Mouse (Mus musculus): Measurements from ENCODE around the gene Kif6. TPM values are rescaled to one million over a fixed set of nuclear protein-coding genes. Genes with fewer than 3 reads are reported as not detected.

Gene Kif6
- total RNA-seq, 2 experiments from 2014 or later, result 2.4 to 4.2 TPM

DNA sequence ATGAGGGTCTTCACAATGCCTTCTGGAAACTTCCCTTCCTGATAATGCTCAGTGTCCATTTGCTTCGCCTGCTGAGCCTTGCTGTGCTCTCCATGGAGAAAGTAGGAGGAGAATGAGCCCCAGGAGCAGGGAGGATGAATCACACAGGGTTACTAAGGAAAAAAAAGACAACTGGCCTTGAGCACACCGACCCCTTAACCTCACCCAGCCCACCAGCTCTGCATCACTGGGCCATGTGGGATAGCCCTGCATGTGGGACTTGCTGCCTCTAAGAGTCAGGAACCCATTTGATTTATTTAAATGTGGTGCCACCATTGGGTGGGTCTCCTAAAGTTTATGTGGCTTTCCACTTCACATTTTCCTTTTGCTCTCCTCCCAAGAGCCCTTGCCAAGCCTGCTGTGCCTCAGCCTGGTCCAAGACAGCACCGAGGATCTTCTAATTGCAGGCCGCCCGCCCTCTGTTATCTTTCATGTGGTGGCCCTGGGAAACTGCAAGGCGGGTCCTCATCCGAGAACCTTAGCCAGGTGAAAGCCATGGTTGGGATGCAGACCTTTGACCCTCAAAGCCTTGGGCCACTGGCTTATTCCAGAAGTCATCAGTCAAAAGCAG lies 210.0 kb downstream of the Kif6 start:
- DNase-seq, result no peak
- intact Hi-C loops (cut with DNase I), result no loop called here

DNA sequence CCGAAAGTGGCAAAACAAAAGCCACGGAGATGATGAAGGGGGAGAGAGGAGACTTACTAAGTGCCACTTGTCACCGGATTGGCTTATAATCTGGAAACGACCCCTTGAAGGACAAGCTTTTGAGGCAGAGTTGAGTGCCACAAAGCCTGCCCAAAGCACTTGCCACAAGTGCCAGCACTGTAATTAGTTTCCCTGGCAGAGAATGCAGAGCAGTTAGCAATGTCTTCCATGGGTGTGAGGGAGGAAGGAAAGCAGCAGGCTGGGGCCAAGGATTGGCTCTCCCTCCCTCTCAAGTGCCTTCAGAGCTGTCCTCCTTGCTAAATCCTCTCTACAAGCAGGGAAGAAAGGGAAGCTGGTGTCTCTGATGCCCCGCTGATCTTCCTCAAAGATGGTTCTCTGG lies 210.9 kb downstream of the Kif6 start:
- intact Hi-C loops (cut with DNase I), result no loop called here
- DNase-seq, result no peak

DNA sequence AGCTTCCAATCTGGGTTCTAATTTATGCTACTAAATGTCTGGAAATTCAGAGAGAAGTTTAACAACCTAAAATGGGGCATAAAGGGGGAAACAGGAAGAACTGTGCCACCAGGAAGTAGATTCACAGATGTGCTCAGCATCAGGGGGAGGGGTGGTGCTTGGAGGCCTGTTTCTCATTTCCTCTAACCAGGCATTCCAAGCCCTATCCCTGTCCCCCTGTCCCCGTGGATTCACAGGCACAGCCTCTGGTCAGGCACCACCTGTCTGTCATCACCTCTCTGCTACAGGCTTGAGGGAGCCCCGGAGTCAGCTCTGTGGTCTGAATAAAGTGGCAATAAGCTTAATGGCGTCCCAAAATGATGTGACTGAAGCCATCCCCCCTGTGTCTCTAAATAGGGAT lies 216.8 kb downstream of the Kif6 start:
- no peak for DNase-seq
- intact Hi-C loops (cut with DNase I), result no loop called here

DNA sequence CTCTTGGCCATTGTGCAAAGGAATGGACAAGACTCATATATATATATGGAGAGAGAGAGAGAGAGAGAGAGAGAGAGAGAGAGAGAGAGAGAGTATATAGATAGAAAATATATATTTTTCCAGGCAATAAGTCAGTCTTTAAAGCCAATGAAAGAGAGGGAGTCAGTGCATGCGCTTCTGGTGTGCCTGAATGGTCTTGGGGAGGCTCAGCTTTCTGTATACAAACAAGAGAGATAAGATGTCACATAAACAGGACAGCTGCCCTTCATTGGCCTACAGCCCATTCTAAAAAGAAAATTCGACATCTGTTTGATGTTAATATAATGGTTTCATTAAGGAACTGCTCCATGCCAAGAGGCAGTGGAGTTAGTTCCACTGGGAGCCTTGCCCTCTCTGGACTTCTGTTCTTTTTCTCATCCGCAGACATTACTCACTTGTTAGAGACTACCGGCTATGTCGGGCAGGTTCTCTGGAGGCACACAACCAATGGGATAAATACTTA lies 219.2 kb downstream of the Kif6 start:
- intact Hi-C loops (cut with DNase I), result no loop called here
- no peak for DNase-seq

DNA sequence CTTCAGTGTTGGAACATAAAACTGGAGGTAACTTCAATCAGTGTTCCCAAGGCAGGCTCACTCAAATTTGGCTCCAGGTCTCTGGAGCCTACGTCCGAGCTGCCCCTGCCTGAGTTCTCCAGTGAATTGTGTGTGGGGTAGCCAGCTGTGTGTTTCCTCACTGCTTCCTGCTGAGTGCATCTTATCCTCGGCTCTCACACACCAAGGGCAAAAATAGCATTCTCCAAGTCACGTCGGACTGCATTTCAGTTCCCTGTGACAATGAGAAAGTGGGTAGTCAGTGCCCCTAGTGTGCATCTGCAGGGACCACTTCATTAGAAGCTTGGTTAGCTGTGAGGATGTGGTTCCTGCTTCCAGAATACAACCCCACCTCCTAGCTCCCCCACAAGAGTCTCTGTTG lies 222.5 kb downstream of the Kif6 start:
- intact Hi-C loops (cut with DNase I), result no loop called here
- DNase-seq, result no peak

DNA sequence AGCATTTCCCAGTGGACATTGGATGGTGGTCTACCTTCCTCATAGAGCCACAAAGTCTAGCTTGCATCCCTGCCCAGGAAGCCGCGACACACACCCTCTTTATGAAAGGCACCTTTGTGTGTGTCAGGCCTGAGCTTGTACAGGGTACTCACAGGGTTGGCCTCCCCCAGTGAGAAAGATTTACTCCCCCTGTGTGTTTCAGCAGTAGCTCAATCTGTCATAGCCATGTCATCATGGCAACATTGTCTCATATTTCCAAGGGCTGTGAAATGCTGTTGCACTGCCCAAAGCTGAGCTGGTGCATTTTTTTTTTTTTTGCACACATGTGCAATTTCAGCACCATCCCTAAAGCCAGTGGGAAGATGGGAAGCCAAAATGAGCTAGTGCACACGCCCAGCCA lies 224.3 kb downstream of the Kif6 start:
- DNase-seq, result no peak
- intact Hi-C loops (cut with DNase I), result no loop called here

DNA sequence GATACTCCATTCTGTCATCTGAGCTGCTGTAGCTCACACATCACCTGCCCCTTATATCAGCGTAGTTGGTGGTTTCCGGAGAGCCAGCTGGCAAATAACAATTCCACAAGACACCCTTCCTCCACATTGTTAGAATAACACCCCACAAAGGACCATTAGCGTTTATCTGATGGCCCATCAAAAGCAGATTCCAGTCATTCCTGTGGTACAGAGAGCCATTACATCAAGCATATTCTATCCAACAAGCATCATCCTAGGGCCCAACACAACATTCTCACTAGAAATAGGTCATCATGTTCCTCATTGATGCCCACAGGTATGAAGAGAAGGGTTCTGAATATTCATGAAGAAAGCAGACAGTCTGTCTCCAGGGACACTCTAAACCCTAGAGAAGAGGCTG lies 236.3 kb downstream of the Kif6 start:
- DNase-seq, result no peak
- intact Hi-C loops (cut with DNase I), result loop anchor here (5.0 kb wide), 1 partner anchor 319 kb away; no protein-coding TSS in a partner anchor

DNA sequence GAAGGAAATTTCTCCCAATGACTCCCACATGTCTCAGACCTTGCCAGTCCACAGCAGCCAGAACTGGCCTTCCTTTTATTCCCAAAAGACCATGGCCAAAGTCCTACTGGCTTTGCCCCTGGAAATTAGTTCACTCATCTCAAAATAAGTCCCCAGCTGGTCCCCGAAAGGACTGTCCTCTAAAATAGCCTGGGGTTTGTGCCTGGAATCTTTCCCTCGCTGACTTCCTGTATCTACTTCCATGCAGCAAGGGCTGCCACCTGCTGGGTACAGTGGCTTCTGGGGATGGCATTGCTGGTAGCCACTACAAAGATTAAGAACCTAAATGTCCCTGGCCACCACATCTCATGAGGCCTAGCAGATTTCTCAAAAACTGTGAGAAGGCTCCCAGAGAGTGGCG lies 237.2 kb downstream of the Kif6 start:
- DNase-seq, result peak; percentile 31 to 54

DNA sequence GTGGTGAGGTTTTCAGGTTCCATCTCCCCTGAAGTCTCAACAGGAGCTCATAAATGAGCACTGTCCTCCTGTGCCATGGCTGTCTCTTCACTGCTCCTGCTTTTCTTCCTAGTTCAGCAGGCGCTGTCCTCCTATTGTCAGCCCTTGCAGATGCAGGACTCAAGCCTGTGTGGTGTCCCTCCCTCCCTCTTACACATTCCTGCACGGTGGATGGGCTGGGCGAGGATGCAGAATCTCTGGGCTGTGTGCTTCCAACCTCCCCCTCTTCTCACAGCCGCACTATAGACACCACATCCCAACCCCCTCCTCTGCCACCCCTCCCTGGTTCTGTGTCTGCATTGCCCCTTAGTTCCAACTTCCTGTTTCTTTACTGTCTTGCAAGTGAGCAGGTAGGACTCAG lies 240.8 kb downstream of the Kif6 start:
- intact Hi-C loops (cut with DNase I), result no loop called here

More for the DNA sequence above, 237.2 kb downstream of the Kif6 start:
- intact Hi-C loops (cut with DNase I), result loop anchor here (1.0 to 5.0 kb wide), 2 partner anchors 320 to 384 kb away; no protein-coding TSS in a partner anchor

DNA sequence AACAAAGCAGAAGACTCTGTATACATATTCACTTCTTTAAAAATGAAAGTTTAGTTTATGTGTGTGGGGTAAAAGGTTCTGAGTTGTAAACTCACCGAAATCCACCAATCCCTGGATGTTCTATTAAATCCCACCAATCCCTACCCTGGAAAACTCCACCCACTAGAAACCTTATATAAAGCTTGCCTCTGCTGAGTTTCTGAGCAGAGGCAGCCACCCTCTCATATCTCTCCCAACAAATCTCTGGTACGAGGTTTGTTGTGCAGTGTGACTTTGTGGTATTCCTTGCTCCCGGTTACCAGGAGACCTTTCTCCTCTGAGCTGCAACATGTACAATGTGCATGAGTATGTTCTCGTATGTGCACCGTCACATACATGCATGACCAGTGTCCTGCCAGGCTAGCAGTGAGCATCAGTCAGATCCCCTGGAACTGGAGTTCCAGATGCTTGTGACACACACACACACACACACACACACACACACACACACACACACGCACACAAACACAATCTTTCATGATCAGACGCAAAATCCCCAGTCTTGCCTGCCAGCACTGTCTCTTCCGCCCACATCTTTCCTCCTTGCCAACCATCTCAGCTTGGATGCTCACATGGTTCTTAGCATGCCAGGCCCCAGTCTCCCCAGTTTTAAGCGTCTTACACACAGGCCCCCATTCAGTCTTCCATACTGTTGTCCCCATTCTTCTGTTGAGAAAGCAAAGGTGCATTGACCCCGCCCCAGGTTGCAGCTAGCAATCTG lies 245.3 kb downstream of the Kif6 start:
- no peak for DNase-seq
- intact Hi-C loops (cut with DNase I), result no loop called here

More for the DNA sequence above, 240.8 kb downstream of the Kif6 start:
- no peak for DNase-seq

DNA sequence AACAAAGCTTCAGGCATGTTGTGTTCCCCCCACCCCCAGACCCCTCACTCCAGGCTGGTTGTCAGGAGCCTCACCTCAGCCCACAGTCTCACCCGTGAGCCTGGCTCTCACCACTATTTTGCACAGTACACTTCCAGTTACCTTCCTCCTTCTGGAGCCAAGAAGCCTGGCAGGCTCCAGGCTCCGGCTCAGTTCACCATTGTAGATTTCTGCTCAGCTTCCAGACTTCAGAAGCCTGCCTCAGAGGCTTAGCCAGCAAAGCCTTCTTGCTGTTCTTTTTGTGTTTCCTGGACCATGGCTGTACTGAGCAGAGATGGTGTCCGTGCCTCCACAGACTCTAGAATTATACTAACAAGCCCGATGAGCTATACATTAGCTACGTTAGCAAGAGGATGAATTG lies 248.7 kb downstream of the Kif6 start:
- intact Hi-C loops (cut with DNase I), result no loop called here
- DNase-seq, result no peak

DNA sequence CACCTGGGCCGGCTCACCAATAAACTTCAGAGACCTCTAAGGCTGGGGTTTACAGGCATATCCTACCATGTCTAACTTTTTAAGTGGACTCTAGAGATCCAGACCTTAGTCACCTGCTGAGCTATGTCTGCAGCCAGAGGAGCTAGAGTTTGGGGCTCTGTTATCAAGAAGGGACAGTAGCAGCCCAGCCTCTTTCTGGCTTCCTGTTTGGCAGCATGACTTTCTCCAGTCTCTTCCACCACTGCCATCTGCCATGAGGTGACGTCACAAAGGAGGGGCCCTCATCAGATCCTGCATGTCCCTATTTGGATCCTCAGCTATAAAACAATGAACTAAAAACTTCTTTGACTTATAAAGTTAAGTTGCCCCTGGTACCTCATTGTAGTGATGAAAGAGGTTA lies 250.7 kb downstream of the Kif6 start:
- DNase-seq, result no peak
- intact Hi-C loops (cut with DNase I), result no loop called here

DNA sequence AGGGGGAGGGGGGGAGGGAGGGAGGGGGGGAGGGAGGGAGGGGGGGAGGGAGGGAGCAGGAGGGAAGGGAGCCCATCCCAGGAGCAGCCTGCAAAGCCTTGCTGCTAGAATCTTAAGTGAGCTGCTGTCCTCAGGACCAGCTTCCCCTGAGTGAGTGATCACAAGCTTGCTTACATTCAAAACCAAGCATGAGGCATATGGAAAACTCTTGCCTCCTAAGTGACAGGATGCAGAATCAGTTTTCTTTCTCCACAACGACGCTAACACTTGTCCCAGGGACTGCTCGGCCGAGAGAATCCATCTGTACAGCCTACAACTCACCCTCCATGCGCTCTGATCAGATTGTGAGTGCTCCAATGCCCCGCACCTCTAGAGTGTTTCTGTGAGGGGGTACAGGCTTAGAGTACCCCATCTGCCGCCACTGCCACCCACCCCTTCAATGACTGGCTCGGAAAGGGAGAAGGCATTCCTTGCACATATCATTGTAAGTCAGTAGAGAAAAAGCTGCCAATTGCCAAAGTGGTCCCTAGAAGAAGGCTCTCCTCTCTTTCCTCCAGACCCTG lies 251.8 kb downstream of the Kif6 start:
- intact Hi-C loops (cut with DNase I), result no loop called here
- no peak for DNase-seq

DNA sequence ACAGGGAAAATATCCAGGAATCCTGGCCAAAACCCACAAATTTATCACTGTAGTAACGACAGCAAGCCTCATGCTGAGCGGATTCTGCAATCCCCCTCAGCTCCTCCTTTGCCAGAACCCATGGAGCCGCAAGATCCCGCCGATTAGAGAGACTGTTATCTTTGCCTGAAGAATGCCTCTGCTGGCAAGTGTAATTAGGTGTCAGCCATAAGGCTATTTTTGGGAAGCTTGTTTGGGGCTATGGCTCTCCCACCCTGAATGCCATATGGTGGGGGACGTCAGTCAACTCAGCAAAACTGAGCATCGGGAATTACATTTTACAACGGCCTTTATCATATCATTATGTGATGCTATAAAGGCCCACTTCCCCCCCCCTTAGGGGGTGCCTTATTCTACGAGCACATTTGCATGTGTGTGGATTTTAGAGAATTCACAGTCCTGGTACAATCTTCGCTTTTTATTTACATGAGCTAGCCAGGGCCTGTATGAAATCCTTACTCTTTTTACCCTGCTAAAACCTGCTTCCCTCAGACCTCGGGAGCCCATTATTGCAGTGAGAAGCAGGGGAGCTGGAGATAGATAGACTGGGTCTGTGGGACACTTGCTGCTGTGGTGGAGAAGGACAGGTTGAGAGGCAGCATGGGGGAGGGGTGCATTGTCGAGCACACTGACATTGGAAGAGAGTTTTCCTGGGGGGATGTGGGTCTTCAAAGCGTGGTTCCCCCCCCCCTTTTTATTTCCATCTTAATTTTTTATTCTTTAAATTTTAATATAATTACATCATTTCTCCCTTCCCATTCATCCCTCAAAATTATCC lies 252.6 kb downstream of the Kif6 start:
- no peak for DNase-seq
- intact Hi-C loops (cut with DNase I), result no loop called here

DNA sequence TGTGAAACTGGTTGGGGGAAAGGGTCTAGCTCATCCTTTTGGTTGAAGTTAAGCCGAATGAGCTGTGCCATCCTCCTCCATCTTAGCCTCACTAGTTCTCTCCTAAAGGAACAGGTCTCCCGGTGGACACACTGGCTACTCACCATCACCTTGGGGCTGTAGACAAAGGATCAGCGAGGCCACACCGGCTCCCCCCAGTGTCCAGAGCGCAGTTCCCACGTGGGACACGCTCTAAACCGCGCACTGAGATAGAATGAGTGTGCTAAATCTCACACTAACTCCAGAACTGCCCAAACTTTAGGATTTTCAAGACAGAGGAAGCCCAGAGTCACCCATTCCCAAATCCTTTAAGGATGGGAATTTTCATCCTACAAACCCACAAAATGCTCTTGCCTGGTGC lies 254.3 kb downstream of the Kif6 start:
- DNase-seq, result no peak
- intact Hi-C loops (cut with DNase I), result no loop called here

DNA sequence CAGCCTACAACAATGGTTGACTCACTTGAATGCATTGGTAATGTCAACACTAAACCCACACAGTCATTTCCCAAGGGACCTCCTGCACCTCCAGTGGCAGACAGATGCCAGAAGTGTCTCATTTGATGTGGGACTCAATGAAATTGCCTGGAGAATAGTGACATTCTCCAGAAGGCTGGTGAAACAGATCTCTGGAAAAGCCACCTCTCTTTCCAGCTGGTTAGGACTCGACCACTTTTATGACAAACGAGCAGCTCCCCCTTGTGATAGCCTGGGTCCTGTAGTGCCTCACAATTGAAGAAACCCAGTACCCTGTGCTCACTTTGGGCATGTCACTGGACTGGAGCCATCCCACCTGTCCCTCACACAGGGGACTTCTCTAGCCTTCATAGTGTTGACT lies 257.4 kb downstream of the Kif6 start:
- intact Hi-C loops (cut with DNase I), result no loop called here
- no peak for DNase-seq

DNA sequence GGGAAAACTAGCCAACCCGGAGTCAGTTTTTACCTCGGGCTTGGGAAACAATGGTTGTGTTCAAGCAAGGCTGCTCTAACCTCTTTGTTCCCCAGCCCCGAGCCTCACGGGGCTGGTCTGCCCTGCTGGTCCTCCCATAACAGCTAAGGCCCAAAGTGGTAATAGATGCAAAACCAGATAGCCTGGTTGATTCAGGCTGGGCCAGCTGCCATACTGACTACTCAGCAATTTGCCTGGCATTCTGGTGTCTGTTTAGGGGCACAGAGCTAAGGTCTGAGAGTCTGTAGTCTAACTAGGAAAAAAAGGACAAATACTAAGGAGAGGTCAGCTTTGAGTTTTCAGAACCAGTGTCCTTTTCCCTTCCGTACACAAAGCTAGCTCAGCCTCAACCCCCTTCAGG lies 259.8 kb downstream of the Kif6 start:
- intact Hi-C loops (cut with DNase I), result no loop called here

DNA sequence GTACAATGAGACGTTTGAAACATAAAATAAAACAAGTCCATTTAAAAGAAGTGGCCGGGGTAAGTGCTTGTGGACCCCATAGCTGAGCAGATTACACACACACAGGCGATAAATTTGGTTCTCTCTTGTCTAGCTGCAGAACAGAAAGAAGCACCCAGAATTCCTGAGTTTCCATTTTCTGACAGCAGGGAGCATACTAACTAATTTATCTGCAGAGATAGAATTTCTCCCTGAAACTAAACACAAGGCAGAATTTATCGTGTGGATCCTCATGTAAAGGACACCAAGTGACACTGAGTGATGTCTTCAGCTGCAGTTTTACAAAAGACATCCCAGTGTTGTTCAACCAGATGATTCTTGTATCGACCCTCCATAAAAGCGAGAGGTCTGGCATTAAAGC lies 260.5 kb downstream of the Kif6 start:
- intact Hi-C loops (cut with DNase I), result no loop called here
- DNase-seq, result no peak

More for the DNA sequence above, 259.8 kb downstream of the Kif6 start:
- no peak for DNase-seq

DNA sequence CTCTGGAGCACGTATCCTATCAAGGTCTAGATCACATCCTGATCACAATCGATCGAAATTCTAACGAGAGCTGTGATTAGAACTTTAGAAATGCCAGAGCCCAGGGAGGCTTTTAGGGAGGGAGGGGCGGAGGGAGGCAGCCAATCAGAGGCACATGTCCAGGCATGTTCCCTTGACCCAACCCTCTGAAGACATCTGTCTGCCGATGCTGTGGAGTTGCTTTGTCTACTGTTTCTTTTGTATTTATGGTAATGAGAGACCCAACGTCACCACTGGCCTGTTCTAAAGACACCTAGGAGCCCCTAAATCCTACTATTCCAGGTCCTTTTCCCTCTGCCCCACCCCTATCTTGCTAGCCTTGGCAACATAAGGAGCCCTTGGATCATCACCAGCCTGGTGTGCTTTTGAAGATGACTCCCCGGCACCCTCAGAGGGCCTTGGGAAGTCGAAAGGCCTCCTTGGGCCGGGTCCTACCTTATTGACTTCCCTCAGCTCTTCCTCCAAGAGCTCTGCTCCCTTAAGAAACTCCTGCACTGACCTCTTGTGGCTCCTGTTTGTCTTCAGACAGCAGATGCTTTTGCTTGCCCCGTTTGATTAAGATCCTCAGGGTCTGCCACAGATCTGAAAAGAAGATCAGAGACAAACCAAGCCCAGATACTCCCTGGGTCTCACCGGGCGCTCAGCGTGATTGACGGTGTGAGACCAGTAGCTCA lies 261.2 kb downstream of the Kif6 start:
- intact Hi-C loops (cut with DNase I), result no loop called here
- DNase-seq, result no peak

Measured in heart, postnatal 14 days (tissue).